Mouse (Mus musculus) embryonic facial prominence, embryonic 14.5 days (tissue): ENCODE measurements at regions not wholly inside any gene's neighbourhood (a gene's known extent, or its start where the extent isn't known, plus 50 kb on each side); places are given as distances from the start of the nearest gene placed in this dataset.

Source experiments
- ATAC-seq: fragments of 200-750 bp; cut with Nextera tagmentation; 2 replicates; pipeline ENCODE4 v1.8.0; 2017; ENCODE audit warnings: low read depth, moderate number of reproducible peaks, moderate TSS enrichment
- DNase-seq: peaks from one replicate; pipeline ENCODE4 v3.0.0-alpha.2; 2015; ENCODE audit warnings: low spot score
- H3K27ac ChIP-seq: fragments of 300-500 bp; sonication (generic); replicated peaks from 2 replicates; pipeline ENCODE4 v1.5.1; 2014; ENCODE audit warnings: low read depth, mild to moderate bottlenecking, low read length, moderate library complexity
- H3K27me3 ChIP-seq: fragments of 300-500 bp; sonication (generic); replicated peaks from 2 replicates; pipeline ENCODE4 v1.6.1; 2014; ENCODE audit warnings: low read length; ENCODE audit not compliant: control insufficient read depth, insufficient read depth
- H3K36me3 ChIP-seq: fragments of 300-500 bp; sonication (generic); 2 replicates; pipeline ENCODE4 v1.6.1; 2014; ENCODE audit warnings: low read length, mixed read lengths; ENCODE audit not compliant: control insufficient read depth, insufficient read depth
- H3K4me1 ChIP-seq: fragments of 300-500 bp; sonication (generic); 2 replicates; pipeline ENCODE4 v1.6.1; 2014; ENCODE audit warnings: antibody characterized with exemption, low read length; ENCODE audit not compliant: control insufficient read depth, insufficient read depth
- H3K4me2 ChIP-seq: fragments of 300-500 bp; sonication (generic); 2 replicates; pipeline ENCODE4 v1.6.1; 2014; ENCODE audit warnings: low read depth, mild to moderate bottlenecking, low read length, moderate library complexity, mixed read lengths
- H3K4me3 ChIP-seq: fragments of 300-500 bp; sonication (generic); 2 replicates; pipeline ENCODE4 v1.5.1; 2014; ENCODE audit warnings: low read depth, mild to moderate bottlenecking, low read length
- H3K9ac ChIP-seq: fragments of 300-500 bp; sonication (generic); 2 replicates; pipeline ENCODE4 v1.6.1; 2014; ENCODE audit warnings: low read depth, mild to moderate bottlenecking, low read length, moderate library complexity, mixed read lengths
- H3K9me3 ChIP-seq: fragments of 300-500 bp; sonication (generic); 2 replicates; pipeline ENCODE4 v1.6.1; 2016; ENCODE audit warnings: low read length; ENCODE audit not compliant: control insufficient read depth
- WGBS: fragments of 180-500 bp; shearing (Covaris S2); extraction: QIAGEN DNeasy Blood & Tissue Kit; methylation state at CpG from one replicate; pipeline ENCODE4 v1.1.7; 2014; 5-methylcytosine and 5-hydroxymethylcytosine counted together

DNA sequence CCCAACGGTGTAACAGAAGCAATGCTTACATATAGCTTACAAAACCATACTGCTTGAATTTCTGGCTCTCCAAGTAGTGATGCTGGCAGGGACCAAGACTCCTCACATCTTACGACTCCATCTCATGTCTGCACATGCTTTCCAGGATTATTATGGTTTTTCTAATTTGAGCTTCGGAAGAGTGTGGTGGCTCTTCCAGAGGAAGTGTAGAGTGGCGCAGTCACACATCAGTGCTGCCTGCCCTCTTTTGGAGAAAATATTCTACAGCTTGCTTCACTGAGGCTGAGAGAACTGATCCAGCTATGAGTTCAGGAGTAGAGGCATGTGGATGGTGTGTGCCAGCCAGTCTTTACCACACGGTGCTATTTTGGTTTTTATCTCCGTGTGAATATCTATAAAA is 217.4 kb downstream of the Otol1 start:
- whole genome bisulfite sequencing: 84% methylated on average over 6 of the region's 6 CpGs
- no peak overlapping the region for H3K4me3 ChIP-seq
- H3K36me3 ChIP-seq: no peaks in the 10 kb centered on the region
- no peak overlapping the region for H3K27ac ChIP-seq
- H3K27me3 ChIP-seq: no peaks in the 10 kb centered on the region
- H3K4me1 ChIP-seq: no peaks in the 10 kb centered on the region
- H3K4me2 ChIP-seq: no peak overlapping the region
- ATAC-seq (no peak), DNase-seq (no peak)
- no peaks in the 10 kb centered on the region for H3K9me3 ChIP-seq
- no peak overlapping the region for H3K9ac ChIP-seq

DNA sequence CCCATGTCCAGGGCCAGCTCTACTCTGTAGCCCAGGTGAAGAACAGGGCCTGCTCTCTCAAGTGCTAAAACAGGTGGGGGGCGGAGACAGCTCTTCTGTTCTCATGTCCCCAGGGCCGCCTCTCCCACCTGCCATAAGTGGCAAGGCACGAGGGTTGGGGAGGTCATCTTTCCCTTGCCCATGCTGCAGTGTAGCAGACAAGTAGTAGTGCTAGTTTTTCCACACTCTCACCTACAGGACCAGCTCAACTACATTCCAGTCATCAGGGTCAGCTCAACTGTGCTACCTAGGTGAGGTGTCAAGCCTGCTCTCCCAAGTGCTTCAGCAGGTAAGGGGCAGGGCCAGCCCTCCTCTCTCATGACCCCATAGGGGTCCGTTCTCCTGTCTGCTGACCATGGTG is 219.8 kb downstream of the Otol1 start:
- no peak overlapping the region for H3K9ac ChIP-seq
- H3K36me3 ChIP-seq: no peaks in the 10 kb centered on the region
- no peak for ATAC-seq
- 74% methylated on average over 3 of the region's 4 CpGs for WGBS
- H3K27me3 ChIP-seq: no peaks in the 10 kb centered on the region
- H3K4me2 ChIP-seq: no peak overlapping the region
- no peaks in the 10 kb centered on the region for H3K4me1 ChIP-seq
- no peak for DNase-seq
- no peak overlapping the region for H3K27ac ChIP-seq
- H3K9me3 ChIP-seq: no peaks in the 10 kb centered on the region
- no peak overlapping the region for H3K4me3 ChIP-seq

DNA sequence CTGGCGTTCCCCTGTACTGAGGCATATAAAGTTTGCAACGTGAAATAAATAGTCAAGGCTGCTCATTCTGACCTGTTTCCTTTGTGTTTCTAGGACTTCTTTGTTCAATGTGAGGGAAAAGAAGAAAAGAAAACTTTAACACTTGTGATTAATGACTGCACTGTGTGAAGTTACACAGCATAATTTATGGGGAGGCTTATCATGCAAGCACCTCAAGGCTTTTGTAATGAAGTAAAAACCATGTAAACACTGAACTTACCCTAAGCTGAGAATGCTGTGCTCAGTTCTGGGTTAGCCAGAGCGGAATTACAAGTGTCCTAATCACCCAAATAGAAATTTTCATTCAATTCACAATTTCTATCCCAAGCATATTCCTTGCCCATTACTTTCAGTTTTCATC is 241.2 kb downstream of the Otol1 start:
- ATAC-seq: no peak
- H3K27ac ChIP-seq: no peak overlapping the region
- no peak for DNase-seq
- no peak overlapping the region for H3K9ac ChIP-seq
- no peaks in the 10 kb centered on the region for H3K9me3 ChIP-seq
- no peaks in the 10 kb centered on the region for H3K27me3 ChIP-seq
- no peak overlapping the region for H3K4me2 ChIP-seq
- H3K4me1 ChIP-seq: no peaks in the 10 kb centered on the region
- H3K4me3 ChIP-seq: no peak overlapping the region
- WGBS: 70% methylated on average over 3 of the region's 3 CpGs
- no peaks in the 10 kb centered on the region for H3K36me3 ChIP-seq

DNA sequence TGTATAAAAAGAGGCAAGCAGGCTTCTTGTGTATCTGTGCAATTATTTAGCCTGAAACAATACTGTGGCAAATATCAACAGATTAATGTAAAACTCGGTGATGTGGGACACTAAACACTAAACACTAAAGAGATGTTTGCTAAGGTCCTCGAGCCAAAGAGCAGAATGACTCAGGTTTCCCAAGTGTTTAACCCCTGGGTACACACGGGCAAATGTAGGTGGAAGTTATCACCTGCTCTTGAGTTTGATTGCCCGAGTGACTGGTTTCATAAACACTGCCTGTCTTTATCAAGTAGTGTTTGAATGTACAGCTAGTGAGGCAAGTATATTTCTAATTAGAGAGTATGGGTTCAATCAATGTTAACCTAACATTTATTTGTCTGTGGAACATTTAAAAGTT is 242.5 kb downstream of the Otol1 start:
- H3K4me2 ChIP-seq: no peak overlapping the region
- H3K27me3 ChIP-seq: no peaks in the 10 kb centered on the region
- 74% methylated on average over 4 of the region's 4 CpGs for WGBS
- no peak overlapping the region for H3K27ac ChIP-seq
- no peak for DNase-seq
- H3K36me3 ChIP-seq: no peaks in the 10 kb centered on the region
- no peak for ATAC-seq
- no peaks in the 10 kb centered on the region for H3K4me1 ChIP-seq
- no peak overlapping the region for H3K4me3 ChIP-seq
- no peak overlapping the region for H3K9ac ChIP-seq
- no peaks in the 10 kb centered on the region for H3K9me3 ChIP-seq

DNA sequence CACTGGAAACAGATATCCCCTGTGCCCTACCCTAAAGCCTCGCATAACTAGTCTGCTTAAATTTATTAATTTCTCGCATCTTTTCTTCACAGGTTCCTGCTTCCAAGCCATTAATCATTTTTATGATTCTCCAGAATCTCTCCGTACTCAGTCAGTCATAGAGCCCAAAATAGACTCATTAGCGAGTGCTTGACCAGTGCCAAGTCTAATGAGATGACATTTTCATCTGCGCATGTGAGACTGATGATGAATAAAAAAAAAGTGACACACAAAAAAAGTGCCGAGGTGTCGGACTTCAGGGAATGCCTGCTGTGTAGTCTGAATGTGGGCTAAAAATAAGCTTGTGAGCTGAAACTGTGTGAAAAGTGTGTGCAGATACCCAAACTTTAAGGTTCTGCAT is 243.3 kb downstream of the Otol1 start:
- WGBS: 85% methylated on average over 7 of the region's 7 CpGs

DNA sequence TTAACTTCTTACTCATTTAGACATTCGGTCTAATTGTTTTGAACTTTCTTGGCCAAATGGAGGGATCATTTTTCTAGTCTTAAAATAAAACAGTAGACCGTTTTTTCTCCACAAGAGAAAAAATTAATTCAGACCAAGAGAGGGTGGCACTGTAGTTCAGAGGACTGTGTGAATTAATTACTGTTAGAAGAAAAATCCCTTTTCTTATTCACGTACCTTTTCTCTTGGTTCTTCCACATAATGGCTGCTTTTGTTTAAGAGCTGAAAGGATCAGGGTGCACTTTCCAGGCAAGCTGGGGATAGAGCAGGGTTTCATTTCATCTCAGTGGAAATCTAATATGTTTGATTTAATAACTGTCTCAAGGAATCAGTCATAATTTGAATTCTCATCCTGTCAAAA is 255.9 kb downstream of the Otol1 start:
- ATAC-seq (no peak), DNase-seq (no peak)
- 38% methylated on average over 3 of the region's 3 CpGs for WGBS
- Histone ChIP-seq H3K27ac (no peak overlapping the region), H3K9me3 (no peaks in the 10 kb centered on the region), H3K4me2 (no peak overlapping the region), H3K4me3 (no peak overlapping the region), H3K27me3 (no peaks in the 10 kb centered on the region), H3K4me1 (no peaks in the 10 kb centered on the region), H3K9ac (no peak overlapping the region), H3K36me3 (no peaks in the 10 kb centered on the region)

More for the DNA sequence above, 243.3 kb downstream of the Otol1 start:
- ATAC-seq (no peak), DNase-seq (no peak)
- H3K9me3 ChIP-seq: no peaks in the 10 kb centered on the region
- no peaks in the 10 kb centered on the region for H3K36me3 ChIP-seq
- H3K4me2 ChIP-seq: no peak overlapping the region
- no peaks in the 10 kb centered on the region for H3K27me3 ChIP-seq
- no peak overlapping the region for H3K4me3 ChIP-seq
- H3K27ac ChIP-seq: no peak overlapping the region
- no peak overlapping the region for H3K9ac ChIP-seq
- no peaks in the 10 kb centered on the region for H3K4me1 ChIP-seq

DNA sequence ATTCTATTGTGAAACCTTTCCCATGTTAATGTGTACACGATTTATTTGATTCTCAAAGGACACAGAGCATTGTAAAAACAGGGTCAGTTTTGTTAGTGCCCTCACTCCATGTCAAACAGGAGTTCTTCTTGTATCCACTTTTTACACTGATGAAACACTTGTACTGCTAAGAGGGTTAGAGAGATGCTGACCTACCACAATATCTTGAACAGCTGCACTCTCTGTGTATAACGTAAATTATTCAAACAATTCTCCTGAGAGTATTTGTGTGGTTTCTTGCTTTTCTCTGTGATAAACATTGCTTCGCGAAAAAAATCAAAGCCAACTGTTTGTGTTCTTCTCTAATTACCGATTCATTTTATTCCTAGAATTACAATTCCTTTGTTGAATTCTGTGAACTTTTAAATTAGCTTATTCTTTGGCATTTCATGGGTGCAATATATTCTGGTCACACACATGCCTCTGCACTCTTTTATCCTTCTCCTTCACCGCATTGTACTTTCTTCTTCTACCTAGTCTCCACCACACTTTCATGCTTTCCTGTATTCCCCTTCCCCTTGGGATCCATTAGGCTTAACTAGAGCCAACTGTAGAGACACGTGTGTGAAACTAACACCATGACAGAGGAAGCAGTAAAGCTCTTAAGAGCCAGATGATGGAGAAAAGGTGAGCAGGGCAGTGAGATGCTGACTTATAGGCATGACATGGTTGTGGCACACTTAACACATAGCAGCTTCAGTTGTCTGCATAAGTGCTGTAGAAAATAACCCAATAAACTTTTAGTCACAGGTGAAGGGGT is 281.4 kb downstream of the Otol1 start:
- no peak overlapping the region for H3K27ac ChIP-seq
- peak; percentile 37; the same call in 1 of the 2 replicates for ATAC-seq
- no peak overlapping the region for H3K9ac ChIP-seq
- no peaks in the 10 kb centered on the region for H3K9me3 ChIP-seq
- no peak overlapping the region for H3K4me3 ChIP-seq
- H3K36me3 ChIP-seq: no peaks in the 10 kb centered on the region
- 47% methylated on average over 7 of the region's 7 CpGs for WGBS
- no peak for DNase-seq
- H3K27me3 ChIP-seq: no peaks in the 10 kb centered on the region
- H3K4me1 ChIP-seq: no peaks in the 10 kb centered on the region
- no peak overlapping the region for H3K4me2 ChIP-seq

DNA sequence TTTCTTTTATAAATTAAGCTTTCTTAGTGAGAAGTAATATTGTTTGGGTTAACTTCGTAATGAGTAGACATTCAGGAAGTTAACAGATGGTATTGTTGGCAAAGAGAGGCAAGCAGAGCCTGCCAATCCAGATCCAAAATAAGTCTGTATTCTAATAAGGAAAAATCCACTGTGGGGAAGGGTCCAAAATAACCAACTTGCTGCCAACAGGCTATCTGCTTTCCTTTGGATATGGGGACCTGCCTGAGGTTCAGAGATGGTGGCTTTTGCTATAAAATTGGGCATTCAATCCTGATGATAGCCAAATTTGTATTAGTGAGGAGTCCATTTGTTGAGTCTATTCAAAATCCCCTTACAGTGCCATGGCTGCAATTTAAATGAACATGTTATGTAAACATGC is 300.1 kb downstream of the Otol1 start:
- no peak overlapping the region for H3K27ac ChIP-seq
- no peak for ATAC-seq
- H3K4me1 ChIP-seq: no peaks in the 10 kb centered on the region
- H3K27me3 ChIP-seq: no peaks in the 10 kb centered on the region
- H3K9me3 ChIP-seq: no peaks in the 10 kb centered on the region
- no peaks in the 10 kb centered on the region for H3K36me3 ChIP-seq
- H3K9ac ChIP-seq: no peak overlapping the region
- WGBS: 57% methylated on average over 1 of the region's 1 CpGs
- no peak overlapping the region for H3K4me2 ChIP-seq
- H3K4me3 ChIP-seq: no peak overlapping the region
- DNase-seq: peak; percentile 38

DNA sequence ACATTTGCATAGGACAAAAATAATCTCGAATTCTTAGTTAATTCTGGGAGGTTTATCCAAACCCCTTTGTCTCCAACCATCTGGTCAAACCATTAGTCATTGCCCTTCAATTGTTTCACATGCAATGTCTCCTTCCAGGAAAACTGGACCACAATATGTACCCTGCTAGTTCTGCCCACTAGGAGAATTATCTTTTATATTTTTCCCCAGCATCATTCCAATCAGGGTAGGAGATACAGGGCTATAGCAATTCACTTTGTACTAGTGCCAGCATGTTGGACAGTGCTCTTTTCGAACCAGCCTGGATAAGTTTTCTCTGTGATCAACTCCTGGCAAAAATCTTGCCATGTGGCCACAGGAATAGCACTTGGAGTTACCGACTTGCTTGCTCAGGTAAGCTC is 300.6 kb downstream of the Otol1 start:
- Histone ChIP-seq H3K4me1 (no peaks in the 10 kb centered on the region), H3K4me2 (no peak overlapping the region), H3K4me3 (no peak overlapping the region), H3K36me3 (no peaks in the 10 kb centered on the region), H3K27me3 (no peaks in the 10 kb centered on the region), H3K9me3 (no peaks in the 10 kb centered on the region), H3K27ac (no peak overlapping the region), H3K9ac (no peak overlapping the region)
- DNase-seq: no peak
- ATAC-seq: no peak
- 77% methylated on average over 3 of the region's 3 CpGs for WGBS
